Mouse (Mus musculus) cortical plate, adult 2 months (tissue): ENCODE measurements at regions not wholly inside any gene's neighbourhood (a gene's known extent, or its start where the extent isn't known, plus 50 kb on each side); places are given as distances from the start of the nearest gene placed in this dataset.

Experiments
- CTCF ChIP-seq: fragments of 200-500 bp; IDR thresholded peaks from 2 replicates; pipeline ENCODE4 v1.5.1; 2011; ENCODE audit warnings: mild to moderate bottlenecking, control low read depth, low read length; ENCODE audit not compliant: insufficient read depth; ENCODE audit errors: extremely low read depth
- POLR2A ChIP-seq: fragments of 200-500 bp; IDR thresholded peaks from 2 replicates; pipeline ENCODE4 v1.6.1; 2011; ENCODE audit warnings: mild to moderate bottlenecking, low read length, control low read depth; ENCODE audit not compliant: insufficient read depth; ENCODE audit errors: extremely low read depth

DNA sequence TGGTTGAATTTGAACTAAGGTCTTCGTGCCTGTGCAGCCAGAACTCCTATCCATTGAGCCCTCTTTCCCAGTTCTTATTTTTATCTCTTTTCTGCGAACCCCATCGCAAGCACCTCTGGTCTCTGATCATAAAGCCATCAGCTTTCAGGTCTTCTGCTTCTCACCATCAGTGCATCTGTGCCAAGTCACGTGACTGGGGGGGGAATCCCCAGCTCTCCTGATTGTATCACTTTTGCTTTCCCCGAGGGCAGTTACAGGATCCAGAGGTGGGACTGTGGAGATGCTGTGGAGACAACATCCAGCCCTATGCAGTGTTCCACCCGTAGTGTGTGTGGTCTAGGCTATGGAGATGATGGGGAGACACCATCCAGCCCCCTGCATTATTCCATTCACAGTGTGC is 272.6 kb upstream of the Tgfbr2 start:
- TF ChIP-seq POLR2A (no peak), CTCF (no peak)
